Mouse (Mus musculus) layer of hippocampus, adult 6 months (tissue): ENCODE results near the gene Map10. TPM values are rescaled to one million over a fixed set of nuclear protein-coding genes. Genes with fewer than 3 reads are reported as not detected.

Source experiments
- long read RNA-seq, 2 experiments: library from polyadenylated mRNA; unstranded; transcript quantifications; one replicate each; pipeline ENCODE4 v2.0.0; 2019 to 2020
- polyA plus RNA-seq: library from polyadenylated mRNA; unstranded; fragments of <200 nt; fragmentation: Nextera tagmentation; gene quantifications from 2 replicates; pipeline ENCODE4 v1.2.3, GENCODE M21; 2021

The Map10 gene
- polyA plus RNA-seq: 3.8 and 5.3 TPM in 2 replicates
- long read RNA-seq, experiment 1, transcript Map10-201 (1 exons, 3,542 nt): major isoform, 13 of 13 reads
- long read RNA-seq, experiment 1, partial matches to known transcripts: 0 of 13 reads
- long read RNA-seq, experiment 1, other reads (novel, unspliced or antisense): 0 of 13 reads
- long read RNA-seq, experiment 2, transcript Map10-201 (1 exons, 3,542 nt): major isoform, 45 of 45 reads
- long read RNA-seq, experiment 2, partial matches to known transcripts: 0 of 45 reads
- long read RNA-seq, experiment 2, other reads (novel, unspliced or antisense): 0 of 45 reads

GRCm38 (mm10) chr8:125669700-125670195 lies at the start of gene Map10:
Gene Map10, plus strand, starts transcription at chr8:125669818.

Other genes with a start within 250 kb of the Map10 start
- gene Sipa1l2, start 100.0 kb upstream of the Map10 start, polyA plus RNA-seq: 3.8 and 3.9 TPM in 2 replicates
- gene Ntpcr, start 60.1 kb downstream of the Map10 start, polyA plus RNA-seq: 42.0 and 42.3 TPM in 2 replicates
- gene Pcnx2, start 228.5 kb downstream of the Map10 start, polyA plus RNA-seq: 21.8 and 26.9 TPM in 2 replicates
- 0.38 and 0.43 TPM in 2 replicates for gene Map3k21, start 240.6 kb downstream of the Map10 start, polyA plus RNA-seq